Mouse (Mus musculus) neutrophil, adult 59 days (primary cell): ENCODE results near the gene Rc3h2. TPM values are rescaled to one million over a fixed set of nuclear protein-coding genes. Genes with fewer than 3 reads are reported as not detected.

Experiments
- total RNA-seq, 2 experiments: library from RNA; stranded (reverse); gene quantifications; 1 replicate in 1 of 2; 2 replicates in 1 of 2; pipeline ENCODE4 v1.2.4; 2023

Gene Rc3h2
- total RNA-seq = 10 to 100 TPM; 46.6 to 52.1 TPM

GRCm38 (mm10) chr2:37422306-37423304 lies at the start of gene Rc3h2:
TSS of gene Rc3h2 (minus strand) at chr2:37422903.

GRCm38 (mm10) chr2:37442611-37443591 lies 20.2 kb upstream of the Rc3h2 start, which contains the start of the genes Zbtb26, Zbtb6 and Rabgap1:
TSS of gene Zbtb26 (minus strand) at chr2:37443135.
TSS of gene Zbtb6 (minus strand) at chr2:37443171.
TSS of gene Rabgap1 (plus strand) at chr2:37443279.

GRCm38 (mm10) chr2:37358633-37359540 lies 63.8 kb downstream of the Rc3h2 start, which contains the start of gene Pdcl:
TSS of gene Pdcl (minus strand) at chr2:37359332.

GRCm38 (mm10) chr2:37326215-37326614 lies 96.5 kb downstream of the Rc3h2 start, which contains the start of gene Olfr368:
TSS of gene Olfr368 (plus strand) at chr2:37326515.

Other genes starting within 250 kb of the Rc3h2 start
- gene Olfr365, start 234.7 kb downstream of the Rc3h2 start, total RNA-seq = not detected
- not detected for gene Olfr366, start 211.3 kb downstream of the Rc3h2 start, total RNA-seq
- not detected for gene Olfr368, start 96.4 kb downstream of the Rc3h2 start, total RNA-seq
- gene Pdcl, start 63.6 kb downstream of the Rc3h2 start, total RNA-seq = 10 to 100 TPM; 33.5 to 34.8 TPM
- 1 to 10 TPM; 1.8 to 2.6 TPM for gene Zbtb26, start 20.2 kb upstream of the Rc3h2 start, total RNA-seq
- gene Zbtb6, start 20.3 kb upstream of the Rc3h2 start, total RNA-seq = 1 to 10 TPM; 8.1 to 8.6 TPM
- 10 to 100 TPM; 19.5 to 26.1 TPM for gene Rabgap1, start 20.4 kb upstream of the Rc3h2 start, total RNA-seq
- 1 to 10 TPM; 1.4 to 1.8 TPM for gene Gpr21, start 93.4 kb upstream of the Rc3h2 start, total RNA-seq